In genomic region chr14:59084396-59084795, GRCm38 (mm10) we compare ENCODE assay signal across 9 mouse cellular contexts. TPM values are rescaled to one million over a fixed set of nuclear protein-coding genes. Genes with fewer than 3 reads are reported as not detected.
DNase-seq lines count a peak whose midpoint lies in the region; ATAC-seq and TF ChIP-seq lines count a peak whose summit lies in the region.
"Had no signal": no experiment of that assay in that cellular context is flagged by ENCODE, and none has a peak within 500 bp of the region (broad histone marks: within the 10 kb centered on the region; RNA-seq: fewer than 3 reads in every experiment).

No protein-coding gene starts in this region.

- H3K9me3 ChIP-seq in midbrain, postnatal 0 days (ENCODE audit: low read length) = no peaks in the 10 kb centered on the region
- H3K9me3 ChIP-seq in midbrain, embryonic 11.5 days (ENCODE audit: control insufficient read depth, low read length) = no peaks in the 10 kb centered on the region
- H3K9me3 ChIP-seq: embryonic facial prominence, embryonic 13.5 days; limb, embryonic 15.5 days had no signal

- no peak for TF ChIP-seq POLR2A in cortical plate, adult 2 months (IDR thresholded peaks at IDR 0.05; ENCODE audit: extremely low read depth, insufficient read depth, low read length)

- no peaks in the 10 kb centered on the region for H3K4me1 ChIP-seq in midbrain, postnatal 0 days (ENCODE audit: insufficient read depth, low read length)
- no peaks in the 10 kb centered on the region for H3K4me1 ChIP-seq in midbrain, embryonic 11.5 days (ENCODE audit: control insufficient read depth, insufficient read depth, low read length)
- H3K4me1 ChIP-seq in cortical plate, adult 2 months (ENCODE audit: control insufficient read depth, insufficient read depth, low read length) = no peaks in the 10 kb centered on the region
- H3K4me1 ChIP-seq: embryonic facial prominence, embryonic 13.5 days; limb, embryonic 15.5 days had no signal

- no peak overlapping the region for H3K27ac ChIP-seq in midbrain, postnatal 0 days (ENCODE audit: low read depth, low read length)
- no peak overlapping the region for H3K27ac ChIP-seq in midbrain, embryonic 11.5 days (ENCODE audit: low read depth, low read length)
- H3K27ac ChIP-seq in cortical plate, adult 2 months (ENCODE audit: insufficient read depth, low read length) = no peak overlapping the region
- H3K27ac ChIP-seq: embryonic facial prominence, embryonic 13.5 days; limb, embryonic 15.5 days had no signal

- 35% methylated on average over 6 of the region's 6 CpGs for WGBS in midbrain, postnatal 0 days
- 52% methylated on average over 6 of the region's 6 CpGs for WGBS in midbrain, embryonic 11.5 days

- no peak overlapping the region for H3K4me3 ChIP-seq in midbrain, postnatal 0 days (ENCODE audit: low read depth, low read length)
- H3K4me3 ChIP-seq in midbrain, embryonic 11.5 days (ENCODE audit: low read depth, low read length) = no peak overlapping the region
- no peak overlapping the region for H3K4me3 ChIP-seq in cortical plate, adult 2 months (ENCODE audit: insufficient read depth, low read length)
- H3K4me3 ChIP-seq: embryonic facial prominence, embryonic 13.5 days; limb, embryonic 15.5 days had no signal

- H3K27me3 ChIP-seq in midbrain, postnatal 0 days (ENCODE audit: insufficient read depth, low read length) = no peaks in the 10 kb centered on the region
- no peaks in the 10 kb centered on the region for H3K27me3 ChIP-seq in midbrain, embryonic 11.5 days (ENCODE audit: control insufficient read depth, insufficient read depth, low read length)
- H3K27me3 ChIP-seq: embryonic facial prominence, embryonic 13.5 days; limb, embryonic 15.5 days had no signal

- no peaks in the 10 kb centered on the region for H3K36me3 ChIP-seq in midbrain, postnatal 0 days (ENCODE audit: insufficient read depth, low read length)
- H3K36me3 ChIP-seq in midbrain, embryonic 11.5 days (ENCODE audit: control insufficient read depth, insufficient read depth, low read length) = no peaks in the 10 kb centered on the region
- H3K36me3 ChIP-seq: embryonic facial prominence, embryonic 13.5 days; limb, embryonic 15.5 days had no signal

- peak; percentile 81 for TF ChIP-seq CTCF in midbrain, postnatal 0 days (IDR thresholded peaks at IDR 0.05)
- peak; percentile 77 for TF ChIP-seq CTCF in cortical plate, adult 2 months (IDR thresholded peaks at IDR 0.05; ENCODE audit: extremely low read depth, insufficient read depth, low read length)

- no peak overlapping the region for H3K9ac ChIP-seq in midbrain, postnatal 0 days (replicated peaks; ENCODE audit: low read length, poor library complexity, severe bottlenecking)
- H3K9ac ChIP-seq in midbrain, embryonic 11.5 days (ENCODE audit: low read length) = no peak overlapping the region
- H3K9ac ChIP-seq: embryonic facial prominence, embryonic 13.5 days; limb, embryonic 15.5 days had no signal

- H3K4me2 ChIP-seq in midbrain, postnatal 0 days (ENCODE audit: low read depth, low read length, poor library complexity, severe bottlenecking) = no peak overlapping the region
- H3K4me2 ChIP-seq in midbrain, embryonic 11.5 days = no peak overlapping the region
- H3K4me2 ChIP-seq: embryonic facial prominence, embryonic 13.5 days; limb, embryonic 15.5 days had no signal

- no peak for ATAC-seq in midbrain, postnatal 0 days (ENCODE audit: low FRiP score)
- no peak for ATAC-seq in midbrain, embryonic 11.5 days (ENCODE audit: low FRiP score)
- no peak for ATAC-seq in erythroblast, adult 5-6 weeks (replicated peaks; ENCODE audit: low FRiP score, poor library complexity, severe bottlenecking)

- peak; percentile 64 for DNase-seq in midbrain, postnatal 0 days (ENCODE audit: low spot score)
- no peak for DNase-seq in midbrain, embryonic 11.5 days (ENCODE audit: low spot score, missing footprints)
- DNase-seq in adrenal gland, adult 8-10 months = peak; percentile 11
- peak; percentile 65 to 67 for DNase-seq in kidney, postnatal 4 days
- DNase-seq in lung, postnatal 14 days = peak; percentile 51

RNA-seq across cellular contexts. Expression of gene 1700129C05Rik, which starts 58.3 kb away (rescaled TPM):
- not detected in 2 replicates for total RNA-seq in midbrain, postnatal 0 days (2014; rRNA removed)
- polyA plus RNA-seq in midbrain, postnatal 0 days (2015; fragmentation: Nextera tagmentation; extraction: Ambion mirVana) = not detected in 2 replicates
- not detected in 2 replicates for polyA plus RNA-seq in midbrain, embryonic 11.5 days (2014; fragmentation: Nextera tagmentation; extraction: Ambion mirVana)
- total RNA-seq in adrenal gland, adult 8-10 months (2022) = not detected
- polyA plus RNA-seq in cortical plate, adult 2 months (2012; rRNA removed) = not detected in 2 replicates
- total RNA-seq in erythroblast, adult 5-6 weeks (2015; ENCODE audit: low replicate concordance) = not detected in 2 replicates
- 1.8 TPM in 1 of 2 replicates, not detected in the other for total RNA-seq in erythroblast, adult 5-6 weeks (2017; ENCODE audit: low replicate concordance)
- polyA plus RNA-seq: embryonic facial prominence, embryonic 13.5 days; limb, embryonic 15.5 days had no signal
